Mouse (Mus musculus): Measurements from ENCODE around the gene Smim14. TPM values are rescaled to one million over a fixed set of nuclear protein-coding genes. Genes with fewer than 3 reads are reported as not detected.
A peak's percentile ranks its signal among the peaks of the same experiment; 100 is the strongest.
"Not testable (repeated sequence)": the region's sequence is repeated elsewhere in the genome, so short reads cannot be mapped to it uniquely, and the experiment has no call there.

Smim14 gene
- polyA plus RNA-seq, 1 experiment from 2014 or later, result 101 TPM

DNA sequence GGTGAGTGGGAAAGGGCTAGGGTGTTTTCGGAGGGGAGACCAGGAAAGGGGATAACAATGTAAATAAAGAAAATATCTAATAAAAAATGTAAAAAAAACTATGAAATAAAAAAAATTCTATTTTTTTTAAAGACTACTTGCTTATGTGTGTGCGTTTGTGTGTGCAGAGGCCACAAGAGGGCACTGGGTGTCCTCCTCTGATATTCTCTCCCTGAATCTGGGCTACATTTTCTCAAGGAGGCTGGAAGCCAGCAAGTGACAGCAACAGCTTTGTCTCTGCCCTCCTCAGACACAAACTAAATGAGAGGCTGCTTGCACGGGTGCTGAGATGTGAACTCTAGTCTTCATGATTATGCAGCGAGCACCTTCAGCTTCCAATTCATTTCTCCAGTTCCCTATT is 58.8 kb downstream of the Smim14 start:
- ATAC-seq (ENCODE audit: low FRiP score, low TSS enrichment), result no peak

GRCm38 (mm10) chr5:65476739-65477138 is 60.2 kb downstream of the Smim14 start:
- 95% methylated on average over 4 of the region's 4 CpGs for WGBS
- not testable (repeated sequence) for H3K4me1 ChIP-seq (ENCODE audit: insufficient read depth, low read length); H3K4me2 ChIP-seq (replicated peaks; ENCODE audit: low read depth, low read length); H3K27ac ChIP-seq (ENCODE audit: low read length); H3K4me3 ChIP-seq (ENCODE audit: low read length); ATAC-seq (ENCODE audit: low FRiP score, low TSS enrichment); H3K27me3 ChIP-seq (ENCODE audit: insufficient read depth, low read length); H3K36me3 ChIP-seq (ENCODE audit: insufficient read depth, low read length); H3K9ac ChIP-seq (replicated peaks; ENCODE audit: low read length); H3K9me3 ChIP-seq (ENCODE audit: low read length)

More for the DNA sequence above, 58.8 kb downstream of the Smim14 start:
- H3K4me1 ChIP-seq (ENCODE audit: insufficient read depth, low read length), result no peaks in the 10 kb centered on the region
- H3K4me2 ChIP-seq (replicated peaks; ENCODE audit: low read depth, low read length), result no peak overlapping the region
- 76% methylated on average over 4 of the region's 4 CpGs for WGBS
- 0 out of 2 replicates have a peak, but pooled peaks cover 3% of the 10 kb centered on the region for H3K36me3 ChIP-seq (ENCODE audit: insufficient read depth, low read length)
- H3K27me3 ChIP-seq (ENCODE audit: insufficient read depth, low read length), result no peaks in the 10 kb centered on the region
- H3K9me3 ChIP-seq (ENCODE audit: low read length), result no peaks in the 10 kb centered on the region
- no peak overlapping the region for H3K27ac ChIP-seq (ENCODE audit: low read length)
- no peak overlapping the region for H3K9ac ChIP-seq (replicated peaks; ENCODE audit: low read length)
- H3K4me3 ChIP-seq (ENCODE audit: low read length), result no peak overlapping the region

- H3K9me3 ChIP-seq (ENCODE audit: low read length), result no peaks in the 10 kb centered on the region
- no peaks in the 10 kb centered on the region for H3K27me3 ChIP-seq (ENCODE audit: insufficient read depth, low read length)
- no peak overlapping the region for H3K27ac ChIP-seq (ENCODE audit: low read length)
- no peak overlapping the region for H3K4me2 ChIP-seq (replicated peaks; ENCODE audit: low read depth, low read length)
- H3K9ac ChIP-seq (replicated peaks; ENCODE audit: low read length), result no peak overlapping the region
- ATAC-seq (ENCODE audit: low FRiP score, low TSS enrichment), result no peak
- WGBS, result 80% methylated on average over 2 of the region's 2 CpGs
- H3K4me1 ChIP-seq (ENCODE audit: insufficient read depth, low read length), result no peaks in the 10 kb centered on the region
- H3K36me3 ChIP-seq (ENCODE audit: insufficient read depth, low read length), result 0 out of 2 replicates have a peak, but pooled peaks cover 3% of the 10 kb centered on the region
- H3K4me3 ChIP-seq (ENCODE audit: low read length), result no peak overlapping the region
Measured at GRCm38 (mm10) chr5:65475806-65476205, 61.2 kb downstream of the Smim14 start.

GRCm38 (mm10) chr5:65469766-65470165 is 67.2 kb downstream of the Smim14 start:
- H3K27ac ChIP-seq (ENCODE audit: low read length), result no peak overlapping the region
- no peaks in the 10 kb centered on the region for H3K4me1 ChIP-seq (ENCODE audit: insufficient read depth, low read length)
- peaks cover 18% of the 10 kb centered on the region for H3K36me3 ChIP-seq (ENCODE audit: insufficient read depth, low read length)
- H3K27me3 ChIP-seq (ENCODE audit: insufficient read depth, low read length), result no peaks in the 10 kb centered on the region
- 0 out of 2 replicates have a peak, but pooled peaks cover 2% of the 10 kb centered on the region for H3K9me3 ChIP-seq (ENCODE audit: low read length)
- 90% methylated on average over 6 of the region's 6 CpGs for WGBS
- H3K4me2 ChIP-seq (replicated peaks; ENCODE audit: low read depth, low read length), result no peak overlapping the region
- no peak overlapping the region for H3K9ac ChIP-seq (replicated peaks; ENCODE audit: low read length)
- no peak overlapping the region for H3K4me3 ChIP-seq (ENCODE audit: low read length)
- no peak for ATAC-seq (ENCODE audit: low FRiP score, low TSS enrichment)

GRCm38 (mm10) chr5:65466911-65467310 is 70.1 kb downstream of the Smim14 start:
- 0 out of 2 replicates have a peak, but pooled peaks cover 2% of the 10 kb centered on the region for H3K9me3 ChIP-seq (ENCODE audit: low read length)
- H3K36me3 ChIP-seq (ENCODE audit: insufficient read depth, low read length), result peaks cover 23% of the 10 kb centered on the region
- ATAC-seq (ENCODE audit: low FRiP score, low TSS enrichment), result no peak
- H3K4me2 ChIP-seq (replicated peaks; ENCODE audit: low read depth, low read length), result no peak overlapping the region
- no peak overlapping the region for H3K4me3 ChIP-seq (ENCODE audit: low read length)
- no peak overlapping the region for H3K27ac ChIP-seq (ENCODE audit: low read length)
- H3K27me3 ChIP-seq (ENCODE audit: insufficient read depth, low read length), result no peaks in the 10 kb centered on the region
- no peak overlapping the region for H3K9ac ChIP-seq (replicated peaks; ENCODE audit: low read length)
- WGBS, result 65% methylated on average over 3 of the region's 3 CpGs
- no peaks in the 10 kb centered on the region for H3K4me1 ChIP-seq (ENCODE audit: insufficient read depth, low read length)

DNA sequence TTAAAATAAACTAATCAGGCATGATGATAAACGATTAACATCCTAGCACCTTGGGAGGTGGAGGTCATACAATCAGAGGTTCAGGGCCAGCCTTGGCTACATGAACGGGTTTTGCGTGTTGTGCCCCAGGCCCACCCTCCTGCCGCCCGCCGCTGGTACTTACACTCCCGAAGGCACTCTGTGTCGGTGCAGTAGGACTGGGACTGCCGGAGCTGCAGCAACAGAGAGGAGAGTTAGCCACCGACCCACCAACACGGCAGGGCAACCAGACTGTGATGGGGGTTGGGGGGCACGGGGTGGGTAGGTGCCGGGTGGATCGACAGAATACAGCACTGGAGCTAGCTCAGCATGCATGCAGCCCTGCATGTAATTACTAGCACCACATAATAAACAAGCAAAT is 76.6 kb downstream of the Smim14 start:
- no peaks in the 10 kb centered on the region for H3K27me3 ChIP-seq (ENCODE audit: insufficient read depth, low read length)
- H3K27ac ChIP-seq (ENCODE audit: low read length), result no peak overlapping the region
- no peaks in the 10 kb centered on the region for H3K9me3 ChIP-seq (ENCODE audit: low read length)
- no peak for ATAC-seq (ENCODE audit: low FRiP score, low TSS enrichment)
- no peak overlapping the region for H3K4me2 ChIP-seq (replicated peaks; ENCODE audit: low read depth, low read length)
- 86% methylated on average over 14 of the region's 14 CpGs for WGBS
- 0 out of 2 replicates have a peak, but pooled peaks cover 5% of the 10 kb centered on the region for H3K36me3 ChIP-seq (ENCODE audit: insufficient read depth, low read length)
- H3K4me1 ChIP-seq (ENCODE audit: insufficient read depth, low read length), result peaks cover 8% of the 10 kb centered on the region; the same call in 1 of the 2 replicates
- no peak overlapping the region for H3K9ac ChIP-seq (replicated peaks; ENCODE audit: low read length)
- H3K4me3 ChIP-seq (ENCODE audit: low read length), result no peak overlapping the region

DNA sequence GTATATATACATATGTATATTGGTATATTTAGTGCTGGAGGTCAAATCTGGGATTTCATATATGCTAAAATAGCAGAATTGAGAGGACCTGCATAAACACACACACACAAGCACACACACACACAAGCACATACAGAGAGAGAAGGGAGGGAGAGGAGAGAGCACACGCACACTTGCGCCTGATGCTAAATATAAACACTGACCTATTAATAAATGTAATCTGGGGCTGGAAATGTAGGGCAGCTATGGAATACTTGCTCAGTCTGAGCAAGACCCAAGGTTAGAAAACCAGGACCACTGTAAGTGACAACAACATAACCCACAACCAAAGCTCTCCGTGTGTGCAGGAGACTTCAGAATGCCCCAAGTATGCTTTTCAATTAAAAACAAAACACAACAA is 77.5 kb downstream of the Smim14 start:
- no peak overlapping the region for H3K9ac ChIP-seq (replicated peaks; ENCODE audit: low read length)
- 0 out of 2 replicates have a peak, but pooled peaks cover 4% of the 10 kb centered on the region for H3K36me3 ChIP-seq (ENCODE audit: insufficient read depth, low read length)
- H3K4me1 ChIP-seq (ENCODE audit: insufficient read depth, low read length), result peaks cover 8% of the 10 kb centered on the region; the same call in 1 of the 2 replicates
- no peaks in the 10 kb centered on the region for H3K9me3 ChIP-seq (ENCODE audit: low read length)
- H3K4me2 ChIP-seq (replicated peaks; ENCODE audit: low read depth, low read length), result no peak overlapping the region
- H3K27ac ChIP-seq (ENCODE audit: low read length), result no peak overlapping the region
- ATAC-seq (ENCODE audit: low FRiP score, low TSS enrichment), result no peak
- no peak overlapping the region for H3K4me3 ChIP-seq (ENCODE audit: low read length)
- H3K27me3 ChIP-seq (ENCODE audit: insufficient read depth, low read length), result no peaks in the 10 kb centered on the region
- 89% methylated on average over 3 of the region's 3 CpGs for WGBS

DNA sequence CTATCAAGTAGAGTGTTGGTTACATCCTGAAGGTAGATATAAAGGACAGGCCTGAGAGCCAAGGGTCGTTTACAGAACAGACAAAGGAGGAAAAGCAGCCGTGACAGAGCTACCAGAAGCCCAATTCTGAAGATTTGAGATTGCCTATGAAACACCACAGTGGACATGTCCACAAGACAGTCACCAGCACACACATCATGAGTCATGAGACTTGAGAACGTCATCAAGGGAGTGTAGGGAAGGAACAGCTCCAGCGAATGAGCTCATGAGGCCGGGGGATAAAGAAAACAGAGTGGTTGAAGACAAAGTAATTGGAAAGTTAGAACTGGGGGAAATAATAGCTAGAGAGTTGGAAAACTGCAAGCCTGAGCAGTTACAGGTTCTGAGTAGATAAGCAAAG is 79.1 kb downstream of the Smim14 start:
- 57% methylated on average over 5 of the region's 5 CpGs for WGBS
- Histone ChIP-seq H3K36me3 (ENCODE audit: insufficient read depth, low read length) (no peaks in the 10 kb centered on the region), H3K4me2 (replicated peaks; ENCODE audit: low read depth, low read length) (no peak overlapping the region), H3K9ac (replicated peaks; ENCODE audit: low read length) (no peak overlapping the region), H3K27ac (ENCODE audit: low read length) (peak overlapping the region; percentile 81), H3K4me3 (ENCODE audit: low read length) (no peak overlapping the region), H3K9me3 (ENCODE audit: low read length) (no peaks in the 10 kb centered on the region), H3K27me3 (ENCODE audit: insufficient read depth, low read length) (no peaks in the 10 kb centered on the region), H3K4me1 (ENCODE audit: insufficient read depth, low read length) (peaks cover 8% of the 10 kb centered on the region; the same call in 1 of the 2 replicates)
- ATAC-seq (ENCODE audit: low FRiP score, low TSS enrichment), result no peak

GRCm38 (mm10) chr5:65457086-65457827 is 79.7 kb downstream of the Smim14 start:
- Histone ChIP-seq H3K27me3 (ENCODE audit: insufficient read depth, low read length) (no peaks in the 10 kb centered on the region), H3K9me3 (ENCODE audit: low read length) (no peaks in the 10 kb centered on the region), H3K9ac (replicated peaks; ENCODE audit: low read length) (no peak overlapping the region), H3K4me3 (ENCODE audit: low read length) (no peak overlapping the region), H3K27ac (ENCODE audit: low read length) (peak overlapping the region; percentile 81), H3K4me2 (replicated peaks; ENCODE audit: low read depth, low read length) (no peak overlapping the region), H3K36me3 (ENCODE audit: insufficient read depth, low read length) (0 out of 2 replicates have a peak, but pooled peaks cover 1% of the 10 kb centered on the region), H3K4me1 (ENCODE audit: insufficient read depth, low read length) (peaks cover 8% of the 10 kb centered on the region; the same call in 1 of the 2 replicates)
- peak; percentile 74 for ATAC-seq (ENCODE audit: low FRiP score, low TSS enrichment)
- 57% methylated on average over 7 of the region's 7 CpGs for WGBS

- no peaks in the 10 kb centered on the region for H3K9me3 ChIP-seq (ENCODE audit: low read length)
- no peak overlapping the region for H3K4me3 ChIP-seq (ENCODE audit: low read length)
- no peak overlapping the region for H3K9ac ChIP-seq (replicated peaks; ENCODE audit: low read length)
- H3K27me3 ChIP-seq (ENCODE audit: insufficient read depth, low read length), result no peaks in the 10 kb centered on the region
- H3K4me2 ChIP-seq (replicated peaks; ENCODE audit: low read depth, low read length), result no peak overlapping the region
- WGBS, result 42% methylated on average over 5 of the region's 5 CpGs
- no peak for ATAC-seq (ENCODE audit: low FRiP score, low TSS enrichment)
- peaks cover 8% of the 10 kb centered on the region; the same call in 1 of the 2 replicates for H3K4me1 ChIP-seq (ENCODE audit: insufficient read depth, low read length)
- H3K36me3 ChIP-seq (ENCODE audit: insufficient read depth, low read length), result peaks cover 12% of the 10 kb centered on the region; the same call in 1 of the 2 replicates
- no peak overlapping the region for H3K27ac ChIP-seq (ENCODE audit: low read length)
Measured at GRCm38 (mm10) chr5:65454771-65455170, 82.2 kb downstream of the Smim14 start.
